Mouse (Mus musculus): ENCODE measurements around the gene Otulinl. TPM values are rescaled to one million over a fixed set of nuclear protein-coding genes. Genes with fewer than 3 reads are reported as not detected.

The Otulinl gene
- polyA plus RNA-seq, 1 experiment: 17.8 TPM

DNA sequence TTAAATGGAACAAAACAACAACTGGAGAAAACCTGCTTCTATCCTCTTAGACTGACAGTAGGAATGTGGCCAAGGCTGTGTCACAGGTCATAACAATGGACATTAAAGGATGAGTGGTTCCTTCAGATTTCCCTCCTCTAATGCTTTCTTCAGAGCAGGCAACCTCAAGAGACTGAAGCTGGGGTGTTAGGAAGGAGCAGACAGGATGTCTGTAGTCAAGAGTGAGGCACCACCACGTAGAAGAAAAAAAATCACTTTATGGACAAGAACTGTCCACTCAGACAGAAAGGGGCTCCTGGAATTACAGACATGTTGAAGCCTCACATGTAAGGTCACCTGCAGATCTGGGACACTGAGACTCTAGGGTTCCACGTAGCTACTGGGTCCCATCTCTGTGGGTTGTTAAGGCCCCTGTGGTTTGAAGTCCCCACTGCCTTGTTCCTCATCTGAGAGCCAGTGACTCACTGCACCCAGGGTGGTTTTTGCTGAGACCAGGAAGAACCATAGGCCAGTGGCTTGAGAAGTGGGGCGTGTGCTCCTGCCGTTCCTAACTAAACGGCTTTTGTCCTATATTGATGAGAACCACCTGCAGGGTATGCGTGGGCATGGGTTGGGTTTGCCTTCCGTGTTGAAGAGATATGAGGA is 27.7 kb upstream of the Otulinl start:
- no peaks in the 10 kb centered on the region; the same call in 1 of the 2 replicates for H3K4me1 ChIP-seq (ENCODE audit: control insufficient read depth, insufficient read depth, low read length)
- H3K27ac ChIP-seq (ENCODE audit: insufficient read depth, low read length): no peak overlapping the region
- no peak overlapping the region for H3K4me3 ChIP-seq (ENCODE audit: insufficient read depth, low read length)
- TF ChIP-seq POLR2A (IDR thresholded peaks at IDR 0.05; ENCODE audit: extremely low read depth, insufficient read depth, low read length): no peak
- TF ChIP-seq CTCF (IDR thresholded peaks at IDR 0.05; ENCODE audit: extremely low read depth, insufficient read depth, low read length): no peak

DNA sequence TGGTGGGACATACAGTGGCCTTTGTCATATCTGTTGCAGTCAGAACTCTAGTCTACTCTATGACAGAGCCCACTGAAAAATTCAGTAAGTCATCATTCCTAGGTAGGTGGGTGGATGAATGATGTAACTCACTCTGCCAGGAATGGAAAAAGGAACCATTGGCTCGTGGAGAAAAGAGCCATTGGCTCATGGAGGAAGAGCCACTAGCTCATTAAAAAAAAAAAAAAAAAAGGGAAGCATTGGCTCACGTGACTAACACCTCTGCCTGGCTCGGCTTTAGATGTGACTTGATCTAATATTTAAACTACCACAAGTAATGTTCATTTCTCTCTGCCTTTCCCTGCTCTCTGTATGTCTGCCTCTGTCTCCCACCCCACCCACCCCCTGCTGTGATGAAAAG is 27.1 kb upstream of the Otulinl start:
- no peak for TF ChIP-seq POLR2A (IDR thresholded peaks at IDR 0.05; ENCODE audit: extremely low read depth, insufficient read depth, low read length)
- no peak for TF ChIP-seq CTCF (IDR thresholded peaks at IDR 0.05; ENCODE audit: extremely low read depth, insufficient read depth, low read length)
- H3K27ac ChIP-seq (ENCODE audit: insufficient read depth, low read length): no peak overlapping the region
- H3K4me1 ChIP-seq (ENCODE audit: control insufficient read depth, insufficient read depth, low read length): no peaks in the 10 kb centered on the region; the same call in 1 of the 2 replicates
- H3K4me3 ChIP-seq (ENCODE audit: insufficient read depth, low read length): no peak overlapping the region

DNA sequence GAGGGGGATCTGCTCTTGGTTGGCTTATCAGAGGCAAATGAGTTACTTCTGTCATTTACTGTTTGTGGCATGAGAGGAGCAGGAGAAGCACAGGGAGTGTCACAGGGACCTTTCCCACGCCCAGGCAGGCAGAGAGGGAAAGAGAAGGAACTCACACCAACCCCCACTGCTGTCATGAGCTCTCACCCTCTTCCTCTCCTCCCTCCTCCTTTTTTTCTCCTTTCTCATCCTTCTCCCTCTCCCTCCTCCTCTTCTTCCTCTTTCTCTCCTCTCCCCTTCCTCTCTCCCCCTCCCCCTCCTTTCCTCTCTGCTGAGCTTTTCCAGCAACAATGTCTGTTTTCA is 21.6 kb upstream of the Otulinl start:
- TF ChIP-seq POLR2A (IDR thresholded peaks at IDR 0.05; ENCODE audit: extremely low read depth, insufficient read depth, low read length) (no peak), CTCF (IDR thresholded peaks at IDR 0.05; ENCODE audit: extremely low read depth, insufficient read depth, low read length) (no peak)
- Histone ChIP-seq H3K27ac (ENCODE audit: insufficient read depth, low read length) (peak overlapping the region; percentile 9; the same call in 1 of the 2 replicates), H3K4me1 (ENCODE audit: control insufficient read depth, insufficient read depth, low read length) (peaks cover 2% of the 10 kb centered on the region), H3K4me3 (ENCODE audit: insufficient read depth, low read length) (no peak overlapping the region)

DNA sequence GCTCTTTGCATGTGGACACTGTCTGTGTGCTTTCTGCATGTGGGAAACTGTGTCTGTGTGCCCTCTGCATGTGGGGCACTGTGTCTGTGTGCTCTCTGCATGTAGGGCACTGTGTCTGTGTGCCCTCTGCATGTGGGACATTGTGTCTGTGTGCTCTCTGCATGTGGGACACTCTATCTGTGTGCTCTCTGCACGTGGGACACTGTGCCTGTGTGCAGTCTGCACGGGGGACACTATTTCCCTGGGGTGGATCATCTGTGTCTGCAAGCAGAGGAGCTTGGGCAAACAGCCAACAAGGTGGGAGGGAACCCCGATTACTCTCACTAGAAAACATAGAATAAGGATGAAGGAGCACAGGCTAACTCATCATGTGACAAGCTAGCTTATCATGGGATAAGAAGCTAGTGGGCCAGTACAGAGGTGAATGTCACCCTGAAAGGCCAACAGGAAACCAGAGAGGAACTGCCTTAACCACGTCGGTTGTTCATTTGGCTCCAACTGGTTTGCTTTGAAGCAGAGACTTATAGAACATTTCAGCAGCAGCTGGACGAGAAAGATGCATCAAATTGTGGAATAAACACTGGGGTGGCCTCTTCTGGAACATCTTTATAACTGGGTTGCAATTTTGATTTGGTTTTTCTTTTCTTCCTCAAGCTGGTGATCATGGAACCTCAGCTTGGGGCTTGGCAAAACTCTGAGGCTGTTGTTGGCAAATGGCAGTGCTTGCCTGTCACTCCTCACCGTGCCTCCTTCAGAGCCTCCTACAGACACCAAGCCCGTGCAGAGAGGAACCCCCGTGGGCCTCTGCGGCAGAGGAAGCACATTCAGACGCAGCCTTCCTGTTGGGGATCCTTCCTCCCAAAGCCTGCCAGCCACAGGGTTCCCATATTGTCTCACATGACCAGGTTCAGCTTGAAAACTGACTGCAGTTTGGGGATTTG is 20.9 kb upstream of the Otulinl start:
- TF ChIP-seq CTCF (IDR thresholded peaks at IDR 0.05; ENCODE audit: extremely low read depth, insufficient read depth, low read length) (no peak), POLR2A (IDR thresholded peaks at IDR 0.05; ENCODE audit: extremely low read depth, insufficient read depth, low read length) (no peak)
- Histone ChIP-seq H3K27ac (ENCODE audit: insufficient read depth, low read length) (0 out of 2 replicates have a peak overlapping the region, but pooled peaks have one; percentile 9), H3K4me3 (ENCODE audit: insufficient read depth, low read length) (no peak overlapping the region), H3K4me1 (ENCODE audit: control insufficient read depth, insufficient read depth, low read length) (peaks cover 2% of the 10 kb centered on the region)

DNA sequence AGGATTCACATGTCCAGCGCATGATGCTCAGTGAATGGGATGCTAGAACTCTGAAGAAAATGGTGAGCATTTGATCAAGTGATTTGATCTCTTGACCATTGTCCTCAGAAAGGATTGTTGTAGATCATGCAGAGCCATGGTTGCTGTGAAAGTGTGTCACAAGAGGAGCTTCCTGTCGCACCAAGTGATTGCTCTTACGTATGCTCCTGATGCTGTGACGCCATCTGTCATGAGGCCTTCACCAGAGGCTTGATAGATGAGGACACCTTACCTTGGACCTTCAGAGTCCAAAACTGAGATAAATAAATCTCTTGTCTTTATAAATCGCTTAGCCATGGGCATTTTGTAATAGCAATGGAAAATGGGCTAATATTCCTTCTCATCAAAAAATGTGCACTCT is 16.3 kb upstream of the Otulinl start:
- TF ChIP-seq CTCF (IDR thresholded peaks at IDR 0.05; ENCODE audit: extremely low read depth, insufficient read depth, low read length) (no peak), POLR2A (IDR thresholded peaks at IDR 0.05; ENCODE audit: extremely low read depth, insufficient read depth, low read length) (no peak)
- no peak overlapping the region for H3K4me3 ChIP-seq (ENCODE audit: insufficient read depth, low read length)

DNA sequence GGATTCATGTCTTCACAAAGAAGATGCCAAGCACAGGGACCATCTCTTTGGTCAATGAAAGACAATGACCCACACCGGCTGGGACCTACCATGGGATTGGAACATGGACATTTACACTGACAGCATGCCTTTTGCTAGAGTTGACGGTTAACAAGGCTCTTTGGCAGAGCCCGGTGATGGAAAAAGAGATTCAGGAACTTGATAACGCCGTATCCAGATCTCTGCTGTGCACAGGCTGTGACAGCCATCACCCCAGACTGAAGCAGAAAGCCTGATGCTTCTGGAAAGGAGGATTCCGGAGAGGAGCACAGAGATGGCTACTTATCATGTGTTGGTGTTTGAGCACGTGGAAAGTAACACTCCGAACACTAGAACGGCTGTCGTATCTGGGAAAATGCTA is 11.9 kb upstream of the Otulinl start:
- Histone ChIP-seq H3K4me1 (ENCODE audit: control insufficient read depth, insufficient read depth, low read length) (no peaks in the 10 kb centered on the region), H3K4me3 (ENCODE audit: insufficient read depth, low read length) (no peak overlapping the region), H3K27ac (ENCODE audit: insufficient read depth, low read length) (no peak overlapping the region)
- TF ChIP-seq CTCF (IDR thresholded peaks at IDR 0.05; ENCODE audit: extremely low read depth, insufficient read depth, low read length) (no peak), POLR2A (IDR thresholded peaks at IDR 0.05; ENCODE audit: extremely low read depth, insufficient read depth, low read length) (no peak)

More for the DNA sequence above, 16.3 kb upstream of the Otulinl start:
- no peaks in the 10 kb centered on the region; the same call in none of the 2 replicates for H3K4me1 ChIP-seq (ENCODE audit: control insufficient read depth, insufficient read depth, low read length)
- H3K27ac ChIP-seq (ENCODE audit: insufficient read depth, low read length): no peak overlapping the region

DNA sequence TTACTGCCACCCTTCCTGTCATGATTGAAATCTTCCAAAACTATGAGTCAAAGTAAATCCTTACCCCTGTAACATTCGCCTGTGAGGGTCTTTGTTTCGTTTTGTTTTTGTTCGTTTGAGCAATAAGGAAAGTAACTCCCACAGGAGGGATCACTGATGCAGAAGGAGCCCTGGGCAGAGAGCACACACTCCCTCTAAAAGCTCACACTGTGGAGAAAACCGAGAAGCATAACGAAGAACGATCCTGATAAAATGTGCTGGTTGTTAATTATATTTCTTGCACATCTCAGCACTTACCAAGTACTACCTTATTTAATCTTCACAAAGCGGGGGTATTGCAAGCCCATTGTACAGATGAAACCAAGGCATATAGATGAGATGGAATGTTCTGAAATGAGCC is 10.8 kb upstream of the Otulinl start:
- TF ChIP-seq CTCF (IDR thresholded peaks at IDR 0.05; ENCODE audit: extremely low read depth, insufficient read depth, low read length) (no peak), POLR2A (IDR thresholded peaks at IDR 0.05; ENCODE audit: extremely low read depth, insufficient read depth, low read length) (no peak)
- Histone ChIP-seq H3K4me3 (ENCODE audit: insufficient read depth, low read length) (no peak overlapping the region), H3K4me1 (ENCODE audit: control insufficient read depth, insufficient read depth, low read length) (no peaks in the 10 kb centered on the region), H3K27ac (ENCODE audit: insufficient read depth, low read length) (no peak overlapping the region)

DNA sequence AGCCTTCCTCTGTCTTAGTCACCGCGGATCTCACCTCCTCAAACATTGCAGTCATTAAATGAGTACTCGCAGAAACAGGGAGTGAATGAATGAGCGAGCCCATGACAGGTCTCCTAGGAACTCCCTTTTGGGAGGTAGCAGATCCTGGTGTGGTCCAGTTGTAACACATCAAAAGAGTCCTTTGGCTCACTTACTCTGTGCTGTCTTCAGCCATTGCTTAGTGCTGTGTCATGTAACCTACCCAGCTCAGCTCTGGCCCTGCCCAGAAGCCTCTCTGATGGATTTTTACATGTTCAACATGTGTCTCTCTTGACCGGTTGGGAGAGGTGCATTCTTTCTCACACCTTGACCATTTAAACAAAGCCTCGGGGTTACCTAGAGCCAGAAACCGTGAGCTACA is 9.8 kb upstream of the Otulinl start:
- Histone ChIP-seq H3K27ac (ENCODE audit: insufficient read depth, low read length) (no peak overlapping the region), H3K4me1 (ENCODE audit: control insufficient read depth, insufficient read depth, low read length) (no peaks in the 10 kb centered on the region), H3K4me3 (ENCODE audit: insufficient read depth, low read length) (no peak overlapping the region)
- no peak for TF ChIP-seq CTCF (IDR thresholded peaks at IDR 0.05; ENCODE audit: extremely low read depth, insufficient read depth, low read length)
- TF ChIP-seq POLR2A (IDR thresholded peaks at IDR 0.05; ENCODE audit: extremely low read depth, insufficient read depth, low read length): no peak

DNA sequence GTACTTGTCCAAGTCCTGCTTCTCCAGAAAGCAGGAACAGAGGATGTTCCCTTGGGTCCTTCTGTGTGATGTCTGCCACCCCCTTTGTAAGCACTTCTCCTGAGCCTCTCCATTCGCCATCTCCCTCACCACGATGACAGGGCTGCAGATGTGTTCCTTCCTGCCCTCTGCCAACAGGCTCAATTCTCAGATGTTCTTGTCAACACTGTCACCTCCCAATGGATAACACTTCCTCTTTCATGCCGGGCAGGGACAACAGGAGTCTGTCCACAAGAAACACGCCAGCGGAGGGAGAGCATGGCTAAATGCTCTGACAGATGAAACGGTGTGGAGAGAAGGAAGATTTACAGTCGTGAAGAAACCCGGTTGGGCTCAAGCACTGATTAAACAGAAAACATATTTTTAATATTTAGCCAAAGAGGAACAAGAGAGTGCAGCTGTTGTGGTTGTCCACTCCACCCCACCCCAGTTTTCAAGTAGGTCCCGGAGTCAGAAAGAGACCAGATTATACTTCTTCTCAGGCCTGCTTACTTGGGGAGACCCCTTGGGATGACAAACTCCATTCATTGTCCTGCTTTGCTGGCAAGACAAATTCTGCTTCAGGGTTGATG is 6.8 kb upstream of the Otulinl start:
- Histone ChIP-seq H3K27ac (ENCODE audit: insufficient read depth, low read length) (no peak overlapping the region), H3K4me3 (ENCODE audit: insufficient read depth, low read length) (no peak overlapping the region), H3K4me1 (ENCODE audit: control insufficient read depth, insufficient read depth, low read length) (peaks cover 2% of the 10 kb centered on the region; the same call in 1 of the 2 replicates)
- no peak for TF ChIP-seq CTCF (IDR thresholded peaks at IDR 0.05; ENCODE audit: extremely low read depth, insufficient read depth, low read length)
